Mouse (Mus musculus) c-Kit-negative CD71-positive TER-119-positive erythroid progenitor cells, embryonic 14.5 days (primary cell): ENCODE data around the gene Nat8.
"Not testable (repeated sequence)": the region's sequence is repeated elsewhere in the genome, so short reads cannot be mapped to it uniquely, and the experiment has no call there.

Source experiments
- DNase-seq: peaks from one replicate; pipeline ENCODE4 v3.0.0-alpha.2; 2013; ENCODE audit warnings: low read depth, low spot score

The Nat8 gene

DNA sequence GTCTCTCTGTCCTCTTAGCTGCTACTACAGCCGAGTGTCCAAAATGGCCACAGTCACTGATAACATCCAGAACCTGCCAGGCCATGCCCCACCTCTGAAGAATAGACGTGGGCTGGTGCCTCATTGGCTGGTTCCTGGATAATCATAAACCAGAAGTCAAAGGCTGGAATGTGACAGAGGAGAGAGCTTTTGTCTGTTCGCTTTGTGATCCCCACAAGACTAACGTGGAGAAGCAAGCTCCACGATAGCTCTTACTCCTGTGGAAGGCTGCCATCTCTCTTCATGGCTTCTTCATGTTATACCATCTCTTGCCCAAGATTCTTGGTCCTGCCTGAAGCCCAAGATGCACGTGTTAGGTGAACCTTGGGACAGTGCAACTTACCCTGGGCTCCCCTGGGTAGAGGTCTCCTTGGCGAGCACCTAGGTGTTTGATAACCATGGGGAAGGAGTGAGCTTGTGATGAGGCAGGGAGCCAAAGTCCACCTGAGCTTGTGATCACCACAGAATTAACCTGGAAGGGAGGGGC is at the start of gene Nat8:
TSS of gene Nat8 (minus strand) at position 287 of the 526 bp plus-strand sequence.
- DNase-seq, result no peak

- DNase-seq, result not testable (repeated sequence)
Measured at GRCm38 (mm10) chr6:85869006-85869405, 37.1 kb upstream of the Nat8 start, which contains the start of gene Nat8f2. TSS of gene Nat8f2 (minus strand) at chr6:85869158.

DNA sequence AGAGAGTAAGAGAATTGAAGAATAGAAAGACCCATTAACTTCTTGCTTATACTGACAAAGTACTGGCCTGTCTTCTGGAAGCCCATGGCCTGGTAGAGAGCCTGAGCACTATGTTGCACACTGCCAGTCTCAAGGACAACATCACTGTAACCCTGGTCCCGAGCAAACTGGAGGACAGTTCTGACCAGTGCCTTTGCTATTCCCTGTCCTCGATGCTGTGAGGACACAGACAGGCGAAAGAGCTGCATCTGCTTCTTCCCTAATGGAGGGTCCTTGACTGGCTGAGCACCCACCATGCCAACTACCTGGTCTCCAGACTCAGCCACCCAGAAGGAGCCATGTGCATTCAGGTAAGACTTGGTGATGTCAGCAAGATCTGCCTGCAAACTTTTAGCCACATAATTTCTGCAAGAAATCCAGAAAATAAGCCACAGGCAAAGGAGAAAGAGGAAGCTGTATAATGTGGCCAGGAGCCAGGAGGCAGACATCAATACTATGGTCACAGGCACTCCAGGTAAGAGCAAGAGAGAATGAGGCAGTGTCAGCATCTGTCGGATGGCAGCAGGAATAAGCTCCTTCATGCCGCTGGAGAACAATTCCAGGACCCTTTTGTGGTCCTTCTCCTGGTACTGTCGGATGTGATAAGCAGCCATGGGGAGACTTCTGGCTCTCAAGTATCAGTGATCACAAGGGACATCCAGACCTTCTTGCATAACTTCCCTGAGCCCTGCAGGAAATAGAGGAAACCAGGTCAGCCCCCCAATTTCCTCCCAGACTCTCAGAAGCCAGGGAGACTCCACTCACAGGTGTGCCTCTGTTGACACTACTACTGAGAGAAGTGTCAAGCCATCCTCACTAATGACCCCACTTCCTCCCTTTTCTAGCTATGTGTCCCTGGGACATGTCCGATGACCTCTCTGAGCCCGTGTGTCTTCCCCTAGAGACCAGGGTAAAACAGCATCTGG is 36.1 kb upstream of the Nat8 start:
- no peak for DNase-seq

GRCm38 (mm10) chr6:85866995-85867394 is 35.1 kb upstream of the Nat8 start:
- DNase-seq, result not testable (repeated sequence)

DNA sequence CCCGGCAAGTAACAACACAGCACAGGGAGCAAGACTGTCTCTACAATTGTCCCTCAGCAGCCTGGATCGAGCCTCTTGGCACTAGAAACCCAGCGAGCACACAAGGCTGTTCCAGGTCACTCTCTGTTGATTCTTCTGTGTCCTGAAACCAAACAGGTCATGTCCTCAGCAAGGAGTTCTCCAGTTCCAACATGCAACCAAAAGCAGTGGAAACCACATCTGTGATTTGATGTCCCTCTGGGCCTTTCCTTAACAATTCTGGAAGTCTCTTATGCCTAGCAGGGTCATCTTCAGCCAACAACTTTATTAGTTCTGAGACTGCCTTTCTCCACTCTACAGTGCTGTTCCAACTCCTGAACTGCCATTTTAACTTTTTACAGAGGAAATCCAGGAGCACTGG is 34.3 kb upstream of the Nat8 start:
- not testable (repeated sequence) for DNase-seq

DNA sequence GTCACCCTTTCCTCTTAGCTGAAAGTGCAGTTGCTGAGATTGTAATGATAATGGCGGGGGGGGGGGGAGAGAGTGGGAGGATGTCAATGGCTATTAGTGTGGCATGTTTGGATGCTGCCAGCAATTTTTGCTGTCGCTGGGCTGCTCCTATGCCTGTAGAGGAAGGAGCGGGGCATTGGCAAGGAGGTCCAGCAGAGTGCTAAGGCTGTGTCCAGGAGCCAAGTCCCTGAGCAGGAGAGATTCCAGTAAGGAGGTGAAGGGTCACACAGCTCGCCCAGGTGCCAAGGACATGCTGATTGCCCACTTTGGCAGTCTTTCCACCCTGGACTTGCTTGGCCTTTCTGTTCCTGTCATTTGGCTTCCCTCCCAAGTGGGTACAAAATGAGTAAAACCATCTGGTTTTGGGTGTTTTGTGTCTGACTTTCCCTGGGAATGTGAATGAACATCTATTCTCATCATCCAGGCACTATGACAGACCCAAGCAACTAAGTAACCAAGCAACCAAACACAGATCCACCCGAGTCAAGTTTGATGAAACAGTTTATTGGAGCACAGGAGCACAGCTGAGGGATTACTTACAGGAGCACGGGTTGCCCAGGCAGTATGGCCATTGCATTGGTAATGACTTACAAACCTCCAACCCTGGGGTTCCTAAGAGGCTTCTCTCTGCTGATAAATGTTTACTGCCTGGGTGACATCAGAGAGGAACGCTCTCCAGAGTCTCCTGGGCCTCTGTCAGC is 33.2 kb upstream of the Nat8 start:
- DNase-seq, result not testable (repeated sequence)

- DNase-seq, result no peak
Measured at GRCm38 (mm10) chr6:85863840-85864239, 32.0 kb upstream of the Nat8 start.

GRCm38 (mm10) chr6:85863136-85863535 is 31.3 kb upstream of the Nat8 start:
- no peak for DNase-seq

DNA sequence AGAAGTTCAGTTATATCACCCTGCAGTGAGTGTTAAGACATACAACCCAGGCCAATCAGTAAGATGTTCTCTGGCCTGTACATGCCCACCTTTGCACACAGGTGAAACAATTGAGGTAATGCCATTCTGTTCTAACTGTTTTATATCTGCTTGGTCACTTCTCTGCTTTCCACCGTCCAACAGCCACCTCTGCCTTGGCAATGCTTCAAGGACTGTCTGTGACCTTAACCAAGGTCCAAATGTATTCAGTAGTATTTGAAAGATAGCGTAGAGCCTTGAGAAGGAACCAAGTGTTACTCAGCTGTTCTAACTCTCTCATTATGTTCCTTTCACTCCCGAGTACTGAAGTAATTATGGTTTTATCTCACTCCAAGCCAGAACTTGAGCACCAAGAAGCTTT is 30.7 kb upstream of the Nat8 start:
- no peak for DNase-seq

GRCm38 (mm10) chr6:85861247-85861646 is 29.4 kb upstream of the Nat8 start:
- DNase-seq, result no peak

DNA sequence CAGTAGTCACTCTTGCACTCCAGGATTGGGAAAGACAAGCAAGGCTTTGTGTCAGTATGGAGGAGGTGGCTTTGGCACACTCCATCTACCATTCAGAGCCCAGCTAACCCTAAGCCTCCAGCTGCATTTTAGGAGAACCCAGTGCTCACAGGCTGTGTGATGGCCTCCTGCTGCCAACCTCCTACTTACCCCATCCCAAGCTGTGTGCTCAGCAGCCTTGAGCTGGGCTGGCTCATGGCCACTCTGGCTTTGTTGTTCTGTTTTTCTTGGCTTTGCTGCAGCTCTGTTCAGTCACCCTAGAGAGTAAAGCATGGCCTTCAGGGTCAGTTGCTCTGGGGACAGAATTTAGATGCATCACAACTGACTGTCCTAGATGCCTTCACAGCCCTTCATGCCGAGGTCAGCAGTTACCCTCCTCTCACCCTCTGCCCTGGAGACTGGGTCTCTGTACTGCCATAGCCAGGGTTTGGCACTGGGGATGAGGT is 24.4 kb upstream of the Nat8 start:
- DNase-seq, result no peak

DNA sequence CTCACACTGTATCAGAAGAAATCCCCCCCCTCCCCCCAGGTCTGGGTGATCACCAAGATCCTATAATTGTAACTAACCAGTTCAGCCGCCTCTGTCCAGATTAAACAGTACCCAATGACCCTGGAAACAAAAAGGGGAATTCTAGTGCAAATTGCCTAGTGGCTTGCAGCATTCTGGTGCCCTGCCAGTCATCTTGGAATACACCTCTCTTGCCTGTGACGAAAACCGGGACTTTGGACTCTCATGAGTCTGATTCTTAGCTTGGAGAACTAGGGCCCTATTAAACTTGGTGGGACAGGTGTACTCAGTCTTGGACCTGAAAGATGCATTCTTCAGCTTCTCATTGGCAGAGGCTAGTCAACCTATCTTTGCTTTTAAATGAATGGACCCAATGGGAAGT is 21.6 kb upstream of the Nat8 start:
- DNase-seq, result no peak

DNA sequence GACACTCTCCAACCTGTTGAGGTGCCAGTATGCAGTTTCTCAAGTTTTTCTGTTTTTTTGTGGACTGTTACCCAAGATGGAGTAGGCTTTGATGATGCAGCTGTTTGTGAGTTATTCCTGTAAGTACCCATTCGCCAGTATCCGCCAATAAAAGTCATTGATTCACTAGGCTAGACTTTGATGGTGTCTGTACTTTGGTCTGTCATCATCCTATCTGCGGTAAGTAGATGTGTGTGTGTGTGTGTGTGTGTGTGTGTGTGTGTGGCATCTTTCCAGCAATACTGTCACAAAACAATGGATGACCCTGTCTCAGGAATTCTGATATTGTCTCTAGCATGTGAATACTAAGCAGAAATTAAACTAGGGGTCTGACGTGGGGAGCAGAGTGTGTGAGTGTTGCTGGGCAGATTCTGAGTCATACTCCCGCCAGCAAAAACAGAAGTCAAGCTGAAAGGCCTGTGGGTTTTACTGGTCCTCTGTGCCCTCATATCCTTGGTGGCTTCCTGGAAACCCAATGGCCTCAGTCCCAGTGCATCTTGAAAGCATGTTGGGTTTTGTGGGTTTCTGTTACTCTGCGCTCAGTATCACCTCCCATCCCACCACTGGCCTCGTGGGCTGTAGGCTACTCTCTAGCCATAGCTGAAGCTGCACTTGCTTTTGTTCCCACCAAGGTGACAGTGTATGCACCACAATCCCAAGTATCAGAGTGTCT is 19.3 kb upstream of the Nat8 start:
- no peak for DNase-seq

DNA sequence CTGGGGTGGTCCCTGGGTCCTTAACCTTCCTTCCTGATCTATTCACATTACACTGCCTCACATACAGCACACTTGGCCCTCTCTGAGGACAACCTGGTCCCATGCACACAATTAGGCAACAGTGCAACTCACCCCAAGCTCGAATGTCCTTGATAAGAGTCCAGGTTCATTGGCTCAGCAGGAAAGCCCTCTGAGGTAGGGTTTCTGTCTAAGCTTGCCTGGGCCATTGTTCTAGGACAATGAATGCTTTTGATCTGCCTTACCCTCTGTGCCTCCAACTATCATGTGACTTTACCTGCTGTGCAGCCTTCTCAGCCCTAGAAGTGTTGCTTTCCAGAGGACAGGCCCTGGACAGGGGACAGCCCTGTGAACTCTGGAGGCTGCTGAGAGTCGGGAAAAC is 17.4 kb upstream of the Nat8 start:
- no peak for DNase-seq

- no peak for DNase-seq
Measured at GRCm38 (mm10) chr6:85848140-85848539, 16.3 kb upstream of the Nat8 start.

DNA sequence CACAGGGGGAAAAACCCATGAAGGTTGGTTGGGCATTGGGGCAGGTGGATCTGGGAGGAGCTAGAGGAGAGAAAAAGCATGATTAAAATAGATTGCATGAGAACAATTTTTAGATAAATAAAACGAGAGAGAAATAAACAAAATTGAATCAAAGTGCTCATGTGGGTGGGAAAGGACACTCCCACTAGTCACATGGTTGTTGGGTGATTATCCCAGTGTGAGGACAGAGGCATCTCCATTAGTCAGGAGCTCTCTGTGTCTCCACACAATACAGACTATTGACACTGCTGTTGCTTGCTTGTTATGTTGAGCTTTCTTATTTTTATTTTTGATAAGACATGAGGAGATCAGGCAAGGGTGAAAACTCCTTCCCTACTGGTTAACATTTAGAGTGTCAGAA is 15.0 kb upstream of the Nat8 start:
- DNase-seq, result no peak

GRCm38 (mm10) chr6:85843677-85844458 is 12.0 kb upstream of the Nat8 start:
- not testable (repeated sequence) for DNase-seq

- DNase-seq, result no peak
Measured at GRCm38 (mm10) chr6:85839982-85840381, 8.1 kb upstream of the Nat8 start.

GRCm38 (mm10) chr6:85838674-85839073 is 6.8 kb upstream of the Nat8 start:
- no peak for DNase-seq

- not testable (repeated sequence) for DNase-seq
Measured at GRCm38 (mm10) chr6:85837307-85837706, 5.4 kb upstream of the Nat8 start.

- not testable (repeated sequence) for DNase-seq
Measured at GRCm38 (mm10) chr6:85836827-85837226, 4.9 kb upstream of the Nat8 start.
